Mouse (Mus musculus) bone marrow, adult 2 months (tissue): Measurements from ENCODE around the gene Polr3g. TPM values are rescaled to one million over a fixed set of nuclear protein-coding genes. Genes with fewer than 3 reads are reported as not detected.

Experiments
- H3K27ac ChIP-seq: fragments of 200-500 bp; 2 replicates; pipeline ENCODE4 v1.5.1; 2012; ENCODE audit warnings: low read depth, mild to moderate bottlenecking, control low read depth, inconsistent platforms, low read length; ENCODE audit not compliant: control insufficient read depth, poor library complexity, insufficient read depth
- H3K4me1 ChIP-seq: fragments of 200-500 bp; 2 replicates; pipeline ENCODE4 v1.6.1; 2011; ENCODE audit warnings: low read length; ENCODE audit not compliant: control insufficient read depth, insufficient read depth
- H3K4me3 ChIP-seq: fragments of 200-500 bp; replicated peaks from 2 replicates; pipeline ENCODE3; 2011; ENCODE audit warnings: mild to moderate bottlenecking, low read depth, low read length, control low read depth; ENCODE audit not compliant: control insufficient read depth
- CTCF ChIP-seq: fragments of 200-500 bp; IDR thresholded peaks from 2 replicates; pipeline ENCODE4 v1.5.1; 2011; ENCODE audit warnings: low read length, control low read depth; ENCODE audit not compliant: control insufficient read depth, insufficient read depth
- POLR2A ChIP-seq: fragments of 200-500 bp; IDR thresholded peaks from 2 replicates; pipeline ENCODE4 v1.6.1; 2011; ENCODE audit warnings: low read depth, mild to moderate bottlenecking, control low read depth, low read length, borderline replicate concordance; ENCODE audit not compliant: control insufficient read depth
- WGBS: fragments of 180-500 bp; shearing (Covaris S2); methylation state at CpG from one replicate; pipeline ENCODE4 v1.1.7; 2018; 5-methylcytosine and 5-hydroxymethylcytosine counted together
- polyA plus RNA-seq: library from polyadenylated mRNA; stranded (reverse); fragments of >200 nt; gene quantifications from 2 replicates; pipeline ENCODE4 v1.2.4, GENCODE M21; 2011; ENCODE audit warnings: low replicate concordance; ENCODE audit not compliant: missing spikeins, insufficient read depth, insufficient read length

The Polr3g gene
- polyA plus RNA-seq, 1 experiment, result 4.9 TPM

DNA sequence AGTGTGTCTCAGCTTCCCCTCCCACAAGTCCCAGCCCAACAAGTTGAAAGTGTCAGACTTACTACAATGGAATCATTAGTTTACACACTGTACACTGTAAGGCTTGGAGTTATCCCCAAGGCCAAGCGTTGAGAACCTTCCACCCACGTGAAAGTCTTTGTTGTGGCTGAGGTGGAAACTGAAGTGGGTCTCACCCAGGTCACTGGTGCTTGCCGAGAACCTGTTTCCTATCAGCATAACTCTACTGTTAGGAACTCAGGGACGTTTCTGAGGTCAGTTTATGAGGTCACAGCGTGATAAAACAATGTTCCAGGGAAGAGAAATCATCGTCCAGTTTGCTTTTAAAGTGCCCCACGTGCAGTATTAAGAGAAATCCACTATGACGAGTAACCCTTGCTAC is 35.5 kb downstream of the Polr3g start:
- no peak overlapping the region for H3K4me3 ChIP-seq
- TF ChIP-seq POLR2A (no peak), CTCF (no peak)
- 85% methylated on average over 8 of the region's 8 CpGs for WGBS
- H3K4me1 ChIP-seq, result no peaks in the 10 kb centered on the region
- H3K27ac ChIP-seq, result no peak overlapping the region

GRCm38 (mm10) chr13:81667713-81668112 is 43.1 kb downstream of the Polr3g start:
- no peak for TF ChIP-seq CTCF
- WGBS, result 83% methylated on average over 5 of the region's 5 CpGs

DNA sequence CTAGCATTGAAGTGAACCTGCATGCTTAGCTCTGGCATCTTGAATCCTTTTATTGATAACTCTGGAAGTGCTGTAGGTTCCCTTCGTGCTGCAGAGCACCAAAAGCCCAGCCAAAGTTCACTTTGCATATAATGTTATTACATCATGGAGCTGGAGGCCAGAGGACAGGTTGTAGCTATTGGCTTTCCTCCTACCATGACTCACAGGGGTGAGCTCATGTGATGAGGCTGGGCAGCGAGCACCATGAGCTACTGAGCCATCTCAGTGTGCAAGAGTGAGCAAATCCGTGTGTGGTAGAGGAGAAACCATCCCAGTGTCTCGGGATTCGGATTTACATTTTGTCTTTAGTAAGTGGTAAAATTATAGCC is 46.5 kb downstream of the Polr3g start:
- TF ChIP-seq CTCF, result no peak
- no peak for TF ChIP-seq POLR2A
- Histone ChIP-seq H3K4me3 (no peak overlapping the region), H3K27ac (no peak overlapping the region), H3K4me1 (no peaks in the 10 kb centered on the region; the same call in 1 of the 2 replicates)
- WGBS, result 91% methylated on average over 5 of the region's 5 CpGs

More at GRCm38 (mm10) chr13:81667713-81668112, 43.1 kb downstream of the Polr3g start:
- Histone ChIP-seq H3K4me3 (no peak overlapping the region), H3K4me1 (no peaks in the 10 kb centered on the region; the same call in 1 of the 2 replicates), H3K27ac (no peak overlapping the region)

- 84% methylated on average over 12 of the region's 12 CpGs for WGBS
- Histone ChIP-seq H3K4me1 (no peaks in the 10 kb centered on the region; the same call in 1 of the 2 replicates), H3K4me3 (no peak overlapping the region), H3K27ac (no peak overlapping the region)
- TF ChIP-seq POLR2A (no peak), CTCF (no peak)
Measured at GRCm38 (mm10) chr13:81663566-81664330, 47.1 kb downstream of the Polr3g start.

DNA sequence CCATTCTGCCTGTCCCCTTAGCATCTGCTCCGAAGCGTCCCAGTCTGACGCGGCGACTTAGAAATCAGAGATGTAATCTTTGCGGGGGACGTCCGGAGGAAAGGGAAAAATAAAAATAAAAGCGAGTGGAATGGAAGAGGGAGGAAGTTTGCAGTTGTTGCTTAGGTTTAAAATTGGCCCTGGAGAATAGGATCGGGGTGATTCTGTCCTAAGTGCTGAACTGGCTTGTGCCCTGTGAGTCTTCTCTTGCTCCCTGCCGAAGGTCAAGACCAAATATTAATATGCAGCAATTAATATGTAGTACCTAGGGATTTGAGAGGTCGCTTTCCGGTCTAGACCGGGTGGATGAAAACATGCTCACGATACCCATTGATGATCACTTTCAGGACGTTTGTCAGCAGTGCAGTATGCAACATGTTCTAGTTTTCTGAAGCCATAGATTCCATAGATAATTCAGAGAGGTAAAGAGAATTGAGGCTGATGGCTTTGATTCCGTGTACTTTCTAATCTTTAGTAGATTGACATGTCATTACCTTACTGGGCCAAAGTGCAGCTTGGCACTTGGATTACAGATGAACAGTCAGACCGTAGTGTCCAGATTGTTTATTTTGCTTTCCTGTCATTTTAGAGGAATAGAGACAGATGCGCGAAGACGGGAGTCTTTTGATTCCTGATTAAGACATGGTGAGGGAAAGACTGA is 52.6 kb downstream of the Polr3g start:
- Histone ChIP-seq H3K4me1 (no peaks in the 10 kb centered on the region; the same call in 1 of the 2 replicates), H3K4me3 (peak overlapping the region; percentile 91), H3K27ac (peak overlapping the region; percentile 88)
- no peak for TF ChIP-seq POLR2A
- 10% methylated on average over 21 of the region's 21 CpGs for WGBS

- no peaks in the 10 kb centered on the region; the same call in 1 of the 2 replicates for H3K4me1 ChIP-seq
- H3K4me3 ChIP-seq, result peak within 1 kb of the TSS; percentile 91
- under 1% methylated on average over 73 of the region's 73 CpGs for WGBS
- no peak for TF ChIP-seq CTCF
- peak; percentile 65; the same call in 1 of the 2 replicates for TF ChIP-seq POLR2A
- peak within 1 kb of the TSS; percentile 88 for H3K27ac ChIP-seq
Measured at GRCm38 (mm10) chr13:81657351-81658052, 53.3 kb downstream of the Polr3g start, which contains the start of gene Lysmd3. Lysmd3 (plus strand) TSS chr13:81657663.

- peak overlapping the region; percentile 88 for H3K27ac ChIP-seq
- TF ChIP-seq CTCF, result no peak
- TF ChIP-seq POLR2A, result no peak
- WGBS, result 33% methylated on average over 5 of the region's 5 CpGs
- peak overlapping the region; percentile 86 for H3K4me3 ChIP-seq
- no peaks in the 10 kb centered on the region; the same call in 1 of the 2 replicates for H3K4me1 ChIP-seq
Measured at GRCm38 (mm10) chr13:81657008-81657350, 53.8 kb downstream of the Polr3g start.
